In genomic region chr17:81504040-81504439, GRCm38 (mm10) we compare ENCODE assay signal across 10 mouse cellular contexts.
"Had no signal": no experiment of that assay in that cellular context is flagged by ENCODE, and none has a peak within 500 bp of the region (broad histone marks: within the 10 kb centered on the region; RNA-seq: fewer than 3 reads in every experiment).

No protein-coding gene starts in this region.

- H3K9me3 ChIP-seq: limb, embryonic 12.5 days; liver, embryonic 13.5 days; midbrain, embryonic 13.5 days had no signal

- ATAC-seq: midbrain, embryonic 13.5 days had no signal

- DNase-seq: kidney, postnatal 25 days; layer of hippocampus, postnatal 36 days; liver; liver, embryonic 13.5 days; lung, adult 18-20 months; right cerebral cortex, adult 18-20 months; right cerebral cortex, postnatal 25 days; thymus, postnatal 36 days had no signal

- H3K4me3 ChIP-seq: limb, embryonic 12.5 days; liver, embryonic 13.5 days; midbrain, embryonic 13.5 days had no signal

- H3K27me3 ChIP-seq: limb, embryonic 12.5 days; liver, embryonic 13.5 days had no signal

- H3K9ac ChIP-seq: limb, embryonic 12.5 days; liver, embryonic 13.5 days; midbrain, embryonic 13.5 days had no signal

- H3K36me3 ChIP-seq: limb, embryonic 12.5 days; liver, embryonic 13.5 days; midbrain, embryonic 13.5 days had no signal

- H3K4me1 ChIP-seq: limb, embryonic 12.5 days; liver, embryonic 13.5 days had no signal

- H3K27ac ChIP-seq: limb, embryonic 12.5 days; liver, embryonic 13.5 days; midbrain, embryonic 13.5 days had no signal

- H3K4me2 ChIP-seq: limb, embryonic 12.5 days; liver, embryonic 13.5 days; midbrain, embryonic 13.5 days had no signal
